Mouse (Mus musculus) frontal cortex, postnatal 10 days (tissue): ENCODE measurements around the gene Ccdc107.
A peak's percentile ranks its signal among the peaks of the same experiment; 100 is the strongest.
"Not testable (repeated sequence)": the region's sequence is repeated elsewhere in the genome, so short reads cannot be mapped to it uniquely, and the experiment has no call there.

Experiments used
- DNase-seq, 2 experiments: peaks; one replicate each; pipeline ENCODE4 v3.0.0; 2022; ENCODE audit warnings: low spot score in 2 of 2, mixed read lengths in 1 of 2

Ccdc107 gene

DNA sequence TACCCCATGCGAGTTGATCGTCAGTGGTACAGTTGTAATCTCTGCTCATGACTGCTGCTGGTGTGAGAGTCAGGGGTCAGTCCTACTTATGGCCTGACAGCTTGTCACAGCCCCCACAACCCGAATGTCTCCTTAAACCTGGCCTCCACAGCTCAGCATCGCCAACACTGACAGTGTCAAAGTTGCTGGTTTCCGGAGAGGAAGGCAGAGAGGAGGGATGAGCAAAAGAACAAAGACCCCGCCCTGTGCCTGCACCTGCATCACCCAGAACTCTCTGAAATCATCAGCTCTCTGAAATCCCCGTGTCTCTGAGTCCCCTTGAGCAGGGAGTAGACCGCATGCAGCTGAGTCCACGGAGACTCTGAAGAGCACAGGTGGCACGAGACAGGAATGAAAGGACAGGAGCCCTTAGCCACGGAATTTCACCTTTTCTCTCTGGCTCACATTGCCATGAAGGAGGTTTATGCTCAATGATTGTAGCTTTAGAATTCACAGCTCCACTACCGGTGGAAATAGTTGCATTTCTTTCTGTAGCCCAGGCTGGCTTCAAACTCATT lies 9.1 kb upstream of the Ccdc107 start, which contains the start of gene Sit1:
TSS of gene Sit1 (minus strand) at position 200 of the 557 bp plus-strand sequence.
- no peak for DNase-seq

DNA sequence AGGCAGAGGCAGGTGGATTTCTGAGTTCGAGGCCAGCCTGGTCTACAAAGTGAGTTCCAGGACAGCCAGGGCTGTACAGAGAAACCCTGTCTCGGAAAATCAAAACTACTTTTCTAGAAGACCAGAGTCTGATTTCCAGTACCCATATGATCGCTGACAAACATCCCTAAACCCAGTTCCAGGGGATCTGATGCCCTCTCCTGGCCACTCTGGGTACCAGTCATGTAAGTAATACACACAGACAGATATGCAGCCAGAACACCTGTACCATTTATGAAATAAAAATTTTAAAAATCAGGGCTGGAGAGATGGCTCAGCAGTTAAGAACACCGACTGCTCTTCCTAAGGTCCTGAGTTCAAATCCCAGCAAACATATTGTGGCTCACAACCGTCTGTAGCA lies 7.0 kb upstream of the Ccdc107 start:
- DNase-seq: not testable (repeated sequence)

DNA sequence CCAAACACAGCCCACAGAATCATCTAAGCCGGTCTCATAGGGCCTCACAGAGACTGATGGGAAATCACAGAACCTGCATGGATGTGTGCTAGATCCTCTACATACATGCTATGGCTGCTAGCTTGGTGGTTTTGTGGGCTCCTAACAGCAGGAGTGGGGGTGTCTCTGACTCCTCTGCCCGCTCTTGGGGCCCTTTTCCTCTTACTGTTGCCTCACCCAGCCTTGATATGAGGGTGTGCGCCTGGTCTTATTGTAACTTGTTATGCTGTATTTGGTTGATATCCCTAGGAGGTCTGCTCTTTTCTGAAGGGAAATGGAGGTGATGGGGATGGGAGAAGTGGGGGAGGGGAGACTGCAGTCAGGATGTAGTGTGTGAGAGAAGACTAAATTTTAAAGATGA lies 3.1 kb upstream of the Ccdc107 start:
- no peak for DNase-seq

DNA sequence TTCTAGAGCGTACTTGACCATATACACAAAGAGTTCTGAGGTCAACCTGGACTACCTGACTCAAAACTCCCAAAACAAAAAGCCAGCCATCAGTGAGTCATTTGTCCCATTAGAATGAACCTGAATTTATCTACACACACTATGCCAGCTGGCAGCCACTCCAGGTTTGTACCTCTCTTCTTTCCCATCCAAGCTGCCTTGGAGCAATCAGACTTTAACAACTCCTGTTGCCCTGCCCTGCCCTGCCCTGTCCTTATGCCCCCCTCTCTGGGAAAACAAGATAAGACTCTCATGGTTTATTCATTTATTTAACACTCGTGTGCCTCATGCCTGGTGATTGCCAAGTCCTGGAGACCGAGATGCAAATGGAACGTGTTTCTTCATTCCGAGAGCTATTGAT lies 1.9 kb upstream of the Ccdc107 start:
- no peak for DNase-seq

DNA sequence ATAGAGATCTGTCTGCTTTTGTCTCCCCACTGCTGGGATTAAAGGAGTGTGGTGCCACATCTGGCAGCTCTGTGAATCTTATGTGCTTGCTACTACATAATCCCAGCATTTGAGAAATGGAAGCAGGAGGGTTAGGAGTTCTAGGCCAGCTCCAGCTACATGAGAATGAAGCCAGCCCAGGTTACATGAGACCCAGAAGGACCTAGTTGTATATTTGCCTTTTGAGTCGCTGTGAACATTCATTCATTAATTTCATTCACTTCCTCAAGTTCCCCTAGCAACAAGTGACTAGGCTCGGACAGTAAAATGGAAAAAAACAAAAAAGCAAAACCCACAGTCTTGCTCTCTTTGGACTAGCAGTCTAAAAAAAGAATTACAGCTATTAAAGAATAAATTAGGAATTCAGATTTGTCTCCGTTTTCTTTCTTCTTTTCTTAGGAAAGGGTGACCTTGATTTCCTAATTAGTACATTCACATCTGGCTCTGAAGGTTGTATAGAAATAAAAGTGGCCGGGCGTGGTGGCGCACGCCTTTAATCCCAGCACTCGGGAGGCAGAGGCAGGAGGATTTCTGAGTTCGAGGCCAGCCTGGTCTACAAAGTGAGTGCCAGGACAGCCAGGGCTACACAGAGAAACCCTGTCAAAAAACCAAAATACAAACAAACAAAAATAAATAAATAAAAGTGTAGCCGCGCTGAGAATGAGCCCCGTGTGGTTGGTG lies 439 bp upstream of the Ccdc107 start:
- DNase-seq: no peak

DNA sequence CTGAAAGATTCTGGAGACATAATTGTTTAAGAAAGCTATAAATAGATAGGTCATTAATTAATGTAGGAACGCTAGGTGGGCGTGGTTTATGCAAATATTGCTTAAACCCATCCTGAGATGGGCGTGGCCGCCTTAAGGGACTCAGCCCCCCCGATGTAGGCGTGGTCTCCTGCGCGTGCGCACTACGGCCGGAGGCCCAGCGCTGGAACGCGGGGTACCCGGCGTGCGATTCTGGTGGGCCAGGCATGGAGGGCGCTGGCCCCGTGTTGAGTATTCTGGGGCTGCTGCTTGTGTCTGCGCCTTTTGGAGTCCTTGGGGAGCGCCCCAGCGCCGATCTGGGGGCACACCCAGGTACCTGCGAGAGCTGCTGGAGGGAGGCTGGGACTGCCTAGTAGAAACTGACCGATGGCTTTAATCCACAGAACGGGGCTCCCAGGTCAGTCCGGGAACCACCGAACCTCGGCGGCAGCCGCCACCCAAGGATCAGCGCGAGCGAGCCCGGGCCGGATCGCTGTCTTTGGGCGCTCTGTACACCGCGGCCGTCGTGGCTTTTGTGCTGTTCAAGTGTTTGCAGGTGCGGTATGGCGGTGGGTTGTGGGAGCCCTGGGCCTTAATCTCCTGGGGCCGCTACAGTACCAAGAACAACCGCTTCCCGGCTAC lies 616 bp downstream of the Ccdc107 start:
- DNase-seq: peak; percentile 93 to 96

DNA sequence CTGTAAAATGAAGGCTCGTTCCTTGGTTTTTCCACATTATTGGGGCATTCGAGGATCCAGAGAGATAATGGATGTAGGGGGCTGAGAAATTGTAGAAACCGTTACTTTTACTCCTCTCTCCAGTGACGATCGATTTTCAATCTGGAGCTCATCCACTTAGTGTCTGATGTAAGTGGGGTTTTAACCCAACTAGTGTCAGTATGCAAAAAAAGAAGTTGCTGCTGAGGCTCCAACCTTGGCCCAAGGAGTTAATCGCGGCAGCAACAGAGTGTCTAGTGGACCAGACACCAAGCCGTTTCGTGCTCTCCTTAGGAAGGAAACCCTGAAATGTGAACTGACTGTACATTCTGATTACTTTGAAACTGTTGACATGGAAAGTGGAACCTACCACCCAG lies 1.1 kb downstream of the Ccdc107 start:
- no peak for DNase-seq

DNA sequence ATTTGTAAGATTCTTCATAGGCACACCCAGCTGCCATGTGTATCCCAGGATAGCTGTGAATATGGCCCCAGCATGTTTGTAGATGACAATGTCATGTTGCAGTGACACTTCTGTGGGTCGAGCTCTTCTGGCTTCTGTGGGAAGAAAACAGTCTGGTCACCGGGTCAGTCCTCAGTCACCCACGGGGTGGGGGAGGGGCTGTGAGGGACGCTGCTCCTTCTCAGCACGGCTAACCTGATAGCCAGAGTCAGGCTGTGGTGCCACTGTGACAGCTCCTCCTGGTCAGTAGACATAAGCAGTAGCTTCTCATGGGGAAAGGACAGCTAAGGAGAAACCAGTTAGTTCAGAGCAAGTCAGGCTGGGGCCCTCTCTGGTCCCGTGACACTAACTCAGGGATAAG lies 3.9 kb downstream of the Ccdc107 start:
- DNase-seq: no peak

DNA sequence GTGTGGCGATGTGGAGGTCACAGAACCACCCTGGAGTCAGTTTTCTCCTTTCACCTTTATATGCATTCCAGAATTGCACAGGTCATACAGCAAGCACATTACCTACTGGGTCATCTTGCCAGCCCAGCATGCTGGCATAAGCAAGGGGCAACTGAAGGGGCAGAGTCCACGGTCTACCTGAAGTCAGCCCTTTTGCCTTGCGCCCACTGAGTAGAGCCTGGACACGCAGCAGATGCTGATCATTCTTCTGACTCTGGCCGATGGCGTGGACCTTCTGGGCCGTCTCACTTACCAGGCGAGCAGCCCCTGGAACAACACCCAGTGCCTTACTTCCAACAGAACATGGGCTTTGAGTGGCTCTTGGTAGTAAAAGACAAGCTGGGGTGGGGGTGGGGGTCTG lies 4.7 kb downstream of the Ccdc107 start:
- no peak for DNase-seq

DNA sequence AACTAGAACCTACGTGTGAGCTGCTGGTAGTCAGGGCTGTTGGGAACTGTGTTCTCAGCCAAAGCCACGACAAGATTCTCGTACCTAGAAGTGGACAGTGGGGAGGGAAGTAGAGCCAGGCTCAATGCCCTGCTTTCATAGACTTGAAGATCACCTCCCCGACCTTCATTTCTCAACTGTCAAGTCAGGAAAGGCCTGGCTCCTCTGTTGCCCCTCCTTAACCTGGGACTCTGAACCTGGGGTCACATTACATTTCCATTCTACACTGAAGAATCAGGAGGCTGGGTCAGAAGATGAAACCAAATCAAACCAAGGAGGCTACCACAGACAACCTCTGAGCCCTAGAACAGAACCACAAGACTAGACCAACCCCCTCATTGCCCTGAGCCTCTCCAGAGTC lies 5.2 kb downstream of the Ccdc107 start:
- no peak for DNase-seq

DNA sequence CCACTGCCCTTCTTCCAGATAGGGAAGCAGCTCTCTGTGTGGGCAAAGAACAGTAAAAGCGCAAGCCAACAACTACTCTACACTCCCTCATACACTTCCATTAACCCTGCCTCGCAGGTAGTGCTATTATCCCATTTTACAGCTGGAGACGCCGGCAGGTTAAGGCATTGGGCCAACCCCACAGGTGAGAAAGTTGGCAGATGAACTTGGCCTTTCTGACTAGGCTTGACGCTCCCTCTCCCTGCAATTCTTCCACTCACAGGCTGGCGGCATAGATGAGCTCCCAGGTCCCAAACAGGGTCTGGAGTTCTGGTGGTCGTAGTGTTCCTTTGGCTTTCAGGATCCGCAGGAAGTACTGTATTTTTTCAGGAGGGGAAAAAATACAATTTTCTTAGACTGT lies 6.3 kb downstream of the Ccdc107 start:
- DNase-seq: no peak

DNA sequence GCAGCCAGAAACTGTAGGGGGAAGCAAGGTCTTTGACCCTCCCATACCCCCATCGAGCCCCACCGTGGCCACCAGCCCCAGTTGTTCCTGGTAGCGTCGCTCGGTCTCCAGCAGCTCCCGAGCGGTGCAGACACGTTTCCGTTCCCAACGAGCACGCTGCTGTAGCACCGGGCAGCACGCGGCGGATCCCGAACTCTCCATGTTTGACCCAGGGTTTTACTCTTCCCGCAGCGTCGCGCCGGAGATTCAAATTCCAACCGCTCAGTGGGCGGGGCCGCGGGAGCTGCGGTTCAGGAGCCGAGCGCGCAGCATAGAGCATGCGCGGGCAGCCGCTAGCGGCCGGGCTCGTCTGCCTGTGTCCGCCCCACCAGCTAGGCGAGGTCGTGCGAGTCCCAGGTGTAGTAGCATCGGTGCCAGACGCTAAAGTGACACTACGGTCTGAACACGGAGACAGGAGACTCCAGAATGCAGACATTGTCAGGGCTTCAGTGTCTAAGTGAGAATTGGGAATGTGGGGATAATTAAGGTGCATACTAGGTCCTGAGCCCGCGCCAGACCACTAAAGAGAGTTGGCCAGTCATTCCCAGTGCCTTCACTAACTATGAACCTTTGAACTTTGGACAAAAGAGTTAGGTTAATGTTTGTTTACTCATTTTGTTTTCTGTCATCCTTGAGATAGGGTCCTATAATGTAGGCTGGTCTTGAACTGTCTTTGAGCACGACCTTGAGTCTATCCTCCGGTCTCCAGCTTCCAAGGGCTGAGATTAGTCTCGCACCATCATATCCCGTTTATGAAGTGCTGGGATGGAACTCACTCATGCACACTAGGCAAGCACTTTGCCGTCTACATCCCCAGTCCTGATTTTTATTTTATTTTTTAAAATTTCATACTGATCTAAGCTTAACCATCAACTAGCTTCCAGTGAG lies 7.0 kb downstream of the Ccdc107 start, which contains the start of gene Arhgef39:
TSS of gene Arhgef39 (minus strand) at position 289 of the 927 bp plus-strand sequence.
- peak in 1 of 2 experiments; percentile 73 for DNase-seq

DNA sequence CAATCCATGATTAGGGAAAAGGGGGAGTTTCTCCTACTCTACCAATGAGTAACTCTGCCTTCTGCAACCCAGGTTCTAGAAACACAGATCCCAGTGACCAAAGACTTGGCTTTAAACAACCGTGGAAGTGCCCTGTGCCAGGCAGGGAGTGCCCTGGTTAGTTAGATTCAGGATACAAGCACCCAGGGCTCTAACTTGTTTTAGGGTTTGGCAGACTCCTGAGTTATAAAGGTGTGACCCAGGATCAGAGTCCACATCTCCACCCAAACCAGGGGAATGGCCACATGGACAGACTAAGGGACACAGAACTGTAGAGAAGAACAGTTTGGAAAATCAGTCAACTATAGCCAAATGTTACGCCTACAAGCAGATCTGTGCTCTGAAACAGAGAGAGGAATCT lies 10.3 kb downstream of the Ccdc107 start:
- DNase-seq: no peak

DNA sequence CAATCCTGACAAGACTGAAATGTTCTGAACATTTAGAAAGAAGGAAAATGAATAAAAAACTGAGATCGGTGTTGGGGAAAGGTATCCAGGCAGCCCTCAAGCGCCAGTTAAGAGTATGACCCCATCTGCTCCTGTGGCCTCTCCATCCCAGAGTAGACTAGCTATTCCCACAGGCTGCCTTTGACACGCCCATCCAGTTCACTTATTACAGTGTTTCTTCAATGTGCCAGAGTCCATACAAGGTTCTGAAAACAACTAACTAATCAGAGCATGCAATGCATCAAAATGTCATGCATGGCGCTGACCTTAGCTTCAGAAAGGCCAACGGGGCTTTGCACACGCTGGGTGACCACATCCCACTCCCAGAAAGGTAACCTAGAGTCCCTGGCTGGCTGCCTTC lies 10.8 kb downstream of the Ccdc107 start:
- no peak for DNase-seq

DNA sequence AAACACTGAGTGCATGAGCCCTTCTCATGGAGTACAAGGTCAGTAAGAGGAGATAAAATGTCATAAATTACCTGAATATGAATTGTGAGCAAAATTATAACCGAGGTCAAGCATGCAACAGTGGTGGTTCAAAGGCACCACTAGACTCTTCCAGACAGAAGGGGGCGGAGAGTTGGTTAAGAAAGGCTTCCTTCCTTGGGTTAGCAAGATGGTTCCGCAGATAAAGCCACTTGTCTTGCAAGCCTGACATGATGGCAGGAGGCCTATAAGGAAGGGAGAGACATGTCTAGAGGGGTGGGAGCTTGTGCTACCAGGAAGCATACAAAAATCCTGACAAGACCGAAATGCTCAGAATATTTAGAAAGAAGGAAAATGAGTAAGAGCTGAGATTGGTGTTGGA lies 11.6 kb downstream of the Ccdc107 start:
- DNase-seq: no peak

DNA sequence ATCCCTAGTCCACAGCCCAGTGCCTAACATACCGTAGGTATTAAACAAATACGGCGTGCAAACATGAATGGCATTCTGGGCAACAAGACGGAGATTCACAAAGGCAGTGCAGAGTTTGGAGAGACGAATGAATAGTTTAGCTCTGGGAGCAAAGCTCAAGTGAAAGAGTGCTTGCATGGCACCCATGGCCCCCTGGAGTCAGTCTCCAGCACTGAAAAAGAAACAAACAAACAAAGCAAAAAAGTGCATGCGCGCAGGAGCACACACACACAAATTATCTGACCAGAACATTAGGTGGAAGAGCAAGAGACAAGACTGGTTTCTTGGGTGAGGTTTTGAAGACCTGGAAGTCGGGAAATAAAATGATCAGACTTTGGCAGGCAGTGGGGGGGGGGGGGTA lies 13.4 kb downstream of the Ccdc107 start:
- no peak for DNase-seq

DNA sequence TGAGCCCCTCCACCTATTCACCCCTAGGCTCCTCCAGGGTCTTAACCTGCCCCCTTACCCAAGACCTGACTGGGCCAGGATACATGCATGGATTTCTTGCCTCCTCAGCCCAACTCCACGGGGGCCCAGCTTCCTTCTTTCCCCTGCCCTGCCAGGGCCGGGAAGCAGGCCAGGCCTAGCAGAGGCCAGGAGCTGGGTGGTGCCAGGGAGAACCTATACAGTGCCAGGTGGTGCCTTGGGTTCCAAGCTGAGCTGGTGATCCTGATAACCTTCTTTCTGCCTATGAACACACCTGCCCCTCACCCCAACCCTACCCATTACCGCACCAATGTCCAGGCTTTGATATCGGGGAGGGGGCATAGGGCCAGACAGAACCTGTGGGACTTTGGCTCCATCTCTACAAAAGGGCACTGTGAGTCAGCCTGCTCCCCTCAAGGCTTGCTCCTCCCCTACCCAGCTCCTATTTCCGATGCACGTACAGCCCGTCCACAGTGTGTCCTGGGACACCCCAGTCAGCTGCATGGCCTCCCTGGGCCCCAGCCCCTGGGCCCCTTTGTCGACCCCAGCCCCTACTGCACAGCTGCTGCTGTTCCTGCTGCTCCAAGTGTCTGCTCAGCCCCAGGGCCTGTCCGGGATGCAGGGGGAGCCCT lies 14.0 kb downstream of the Ccdc107 start, which contains the start of gene Car9:
TSS of gene Car9 (plus strand) at position 431 of the 650 bp plus-strand sequence.
- DNase-seq: no peak

DNA sequence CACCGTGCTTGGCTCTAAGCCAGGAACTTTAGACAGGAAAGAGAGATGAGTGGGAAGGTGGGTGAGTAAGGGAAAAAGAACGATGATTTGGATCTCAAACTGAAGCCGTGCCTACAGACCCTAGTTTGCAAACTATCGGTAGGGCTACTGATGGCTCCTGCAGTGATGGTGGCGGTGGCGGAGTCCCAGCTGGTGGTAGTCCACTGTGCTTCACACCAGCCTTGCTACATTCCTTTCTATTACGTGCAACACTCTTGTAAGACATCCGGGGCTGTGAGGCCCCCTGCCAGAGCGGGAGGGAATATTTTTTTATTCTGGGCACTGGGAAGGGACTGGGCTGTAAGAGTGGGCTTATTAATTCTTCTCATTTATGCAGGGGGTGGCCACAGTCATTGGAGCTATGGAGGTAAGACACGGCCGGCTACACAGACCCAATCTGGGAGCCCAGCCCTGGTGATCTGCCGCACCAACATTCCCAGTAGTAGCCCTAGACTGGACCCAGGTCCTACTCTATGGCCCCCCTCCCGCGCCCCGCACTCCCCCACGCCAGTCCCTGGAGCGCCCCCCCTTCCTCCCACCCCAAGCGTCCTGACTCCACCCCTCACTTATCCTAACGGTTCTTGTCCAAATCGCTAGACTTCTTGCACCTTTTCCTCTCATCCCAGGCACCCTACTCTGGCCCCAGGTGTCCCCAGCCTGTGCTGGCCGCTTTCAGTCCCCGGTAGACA lies 15.4 kb downstream of the Ccdc107 start:
- DNase-seq: no peak

DNA sequence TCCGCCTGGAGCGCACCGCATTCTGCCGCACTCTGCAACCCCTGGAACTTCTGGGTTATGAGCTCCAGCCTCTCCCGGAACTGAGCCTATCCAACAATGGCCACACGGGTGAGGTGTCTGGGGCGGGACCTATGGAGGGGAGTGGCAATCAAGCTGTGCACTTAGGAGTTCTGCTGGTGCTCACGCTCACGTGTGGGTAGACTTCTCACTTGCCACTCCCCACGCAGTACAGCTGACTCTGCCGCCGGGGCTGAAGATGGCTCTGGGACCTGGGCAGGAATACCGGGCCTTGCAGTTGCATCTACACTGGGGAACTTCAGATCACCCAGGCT lies 15.9 kb downstream of the Ccdc107 start:
- DNase-seq: no peak

DNA sequence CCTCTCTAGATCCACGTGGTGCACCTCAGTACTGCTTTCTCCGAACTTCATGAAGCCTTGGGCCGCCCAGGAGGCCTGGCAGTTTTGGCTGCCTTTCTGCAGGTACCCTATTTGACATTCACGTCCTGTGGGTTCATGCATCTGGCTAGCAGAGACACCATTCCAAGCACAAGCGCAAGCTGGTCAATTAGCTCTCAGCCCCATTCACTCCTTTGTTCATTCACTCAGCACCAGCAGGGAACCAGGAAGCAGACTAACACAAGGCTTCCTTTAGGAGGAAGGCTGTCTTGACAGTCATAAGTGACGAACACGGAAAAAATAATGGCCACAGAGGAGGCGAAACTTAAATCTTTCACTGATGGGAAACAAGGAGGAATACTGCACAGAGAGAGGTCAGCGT lies 16.4 kb downstream of the Ccdc107 start:
- DNase-seq: no peak
